Mouse (Mus musculus) myocyte (in vitro differentiated cells): ENCODE measurements around the gene Tspo2.

ENCODE experiments used
- MYOG ChIP-seq, 3 experiments: IDR thresholded peaks; one replicate each; pipeline ENCODE4 v1.6.1; 2011; ENCODE audit warnings: control low read depth in 2 of 3, low read depth in 2 of 3, mild to moderate bottlenecking in 2 of 3; ENCODE audit not compliant: insufficient read length in 2 of 3, control insufficient read depth in 1 of 3, insufficient read depth in 1 of 3
- POLR2A ChIP-seq: IDR thresholded peaks from one replicate; pipeline ENCODE4 v1.6.1; 2011; ENCODE audit warnings: low read depth, mild to moderate bottlenecking, control low read depth, moderate library complexity; ENCODE audit not compliant: insufficient read length

DNA sequence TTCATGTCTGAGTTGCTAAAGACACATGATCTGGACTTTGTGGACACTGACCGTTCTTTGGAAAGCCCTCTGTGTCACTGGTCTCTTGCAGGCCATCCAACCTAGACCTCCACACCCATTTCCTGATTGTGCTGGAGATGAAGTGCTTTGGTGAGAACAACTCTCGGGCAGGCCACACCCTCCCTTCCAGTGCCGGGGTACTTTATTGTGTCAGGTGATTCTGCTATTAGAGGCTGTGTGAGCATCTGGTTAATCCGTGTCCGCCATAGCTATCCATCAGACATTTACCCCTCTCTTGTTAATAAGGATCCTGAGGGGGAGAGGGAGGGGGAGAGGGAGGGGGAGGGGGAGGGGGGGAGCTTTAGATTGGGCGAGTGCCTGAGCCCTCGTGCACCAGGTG lies 42.3 kb upstream of the Tspo2 start:
- no peak for TF ChIP-seq MYOG (IDR thresholded peaks at IDR 0.05; ENCODE audit: control insufficient read depth in 1 of 3, insufficient read depth in 1 of 3, insufficient read length in 2 of 3, low read depth in 2 of 3)
- TF ChIP-seq POLR2A = no peak
